Mouse (Mus musculus): ENCODE measurements at regions not wholly inside any gene's neighbourhood (a gene's known extent, or its start where the extent isn't known, plus 50 kb on each side); places are given as distances from the start of the nearest gene placed in this dataset.

- in situ Hi-C loops (cut with MboI), result no loop called here
Measured at GRCm38 (mm10) chrX:166725761-166726503, 140.4 kb upstream of the Egfl6 start.

GRCm38 (mm10) chrX:166718075-166718474, 132.6 kb upstream of the Egfl6 start:
- in situ Hi-C loops (cut with MboI), result no loop called here

- in situ Hi-C loops (cut with MboI), result no loop called here
Measured at GRCm38 (mm10) chrX:166709306-166709705, 123.8 kb upstream of the Egfl6 start.

- in situ Hi-C loops (cut with MboI), result no loop called here
Measured at GRCm38 (mm10) chrX:166708106-166708505, 122.6 kb upstream of the Egfl6 start.

GRCm38 (mm10) chrX:166707029-166707428, 121.5 kb upstream of the Egfl6 start:
- in situ Hi-C loops (cut with MboI), result no loop called here

- in situ Hi-C loops (cut with MboI), result no loop called here
Measured at GRCm38 (mm10) chrX:166704311-166704710, 118.8 kb upstream of the Egfl6 start.

- in situ Hi-C loops (cut with MboI), result no loop called here
Measured at GRCm38 (mm10) chrX:166694219-166694618, 108.7 kb upstream of the Egfl6 start.

- in situ Hi-C loops (cut with MboI), result no loop called here
Measured at GRCm38 (mm10) chrX:166688779-166689178, 103.3 kb upstream of the Egfl6 start.

GRCm38 (mm10) chrX:166673404-166673803, 87.9 kb upstream of the Egfl6 start:
- in situ Hi-C loops (cut with MboI), result no loop called here

- in situ Hi-C loops (cut with MboI), result no loop called here
Measured at GRCm38 (mm10) chrX:166672617-166673016, 87.1 kb upstream of the Egfl6 start.

GRCm38 (mm10) chrX:166671853-166672252, 86.3 kb upstream of the Egfl6 start:
- in situ Hi-C loops (cut with MboI), result no loop called here

- in situ Hi-C loops (cut with MboI), result loop anchor here (10.0 kb wide), 3 partner anchors 348 to 568 kb away; no protein-coding TSS in a partner anchor
Measured at GRCm38 (mm10) chrX:166666304-166666703, 80.8 kb upstream of the Egfl6 start.

GRCm38 (mm10) chrX:166661808-166662207, 76.3 kb upstream of the Egfl6 start:
- in situ Hi-C loops (cut with MboI), result loop anchor here (10.0 kb wide), 3 partner anchors 353 to 573 kb away; no protein-coding TSS in a partner anchor

GRCm38 (mm10) chrX:166661043-166661718, 75.7 kb upstream of the Egfl6 start:
- in situ Hi-C loops (cut with MboI), result loop anchor here (10.0 kb wide), 3 partner anchors 354 to 574 kb away; no protein-coding TSS in a partner anchor

GRCm38 (mm10) chrX:166660715-166661042, 75.2 kb upstream of the Egfl6 start:
- in situ Hi-C loops (cut with MboI), result loop anchor here (10.0 kb wide), 3 partner anchors 354 to 574 kb away; no protein-coding TSS in a partner anchor

- in situ Hi-C loops (cut with MboI), result loop anchor here (5.0 kb wide), 1 partner anchor 485 kb away; no protein-coding TSS in a partner anchor
Measured at GRCm38 (mm10) chrX:166652400-166652799, 66.9 kb upstream of the Egfl6 start.

- in situ Hi-C loops (cut with MboI), result no loop called here
Measured at GRCm38 (mm10) chrX:166645713-166646112, 60.2 kb upstream of the Egfl6 start.

- in situ Hi-C loops (cut with MboI), result no loop called here
Measured at GRCm38 (mm10) chrX:166641256-166641655, 55.7 kb upstream of the Egfl6 start.

- in situ Hi-C loops (cut with MboI), result no loop called here
Measured at GRCm38 (mm10) chrX:166640258-166640657, 54.7 kb upstream of the Egfl6 start.
